7 mouse cellular contexts compared by ENCODE assay signal in genomic region chr9:63398611-63399462, GRCm38 (mm10). TPM values are rescaled to one million over a fixed set of nuclear protein-coding genes. Genes with fewer than 3 reads are reported as not detected.
DNase-seq lines count a peak whose midpoint lies in the region; ATAC-seq and TF ChIP-seq lines count a peak whose summit lies in the region.

2300009A05Rik (minus strand) TSS chr9:63399246.

- peak; percentile 82 for TF ChIP-seq POLR2A in small intestine, adult 2 months (IDR thresholded peaks at IDR 0.05; ENCODE audit: low read depth, low read length)

- intact Hi-C loops in left cerebral cortex, postnatal 4 days (cut with DNase I) = loop anchor here (5.0 to 10.0 kb wide), 2 partner anchors 116 to 252 kb away; partner anchors contain the start of gene Skor1

- H3K4me3 ChIP-seq in intestine, postnatal 0 days (ENCODE audit: low read depth, low read length) = peak within 1 kb of the TSS; percentile 84
- H3K4me3 ChIP-seq in midbrain, embryonic 12.5 days = peak within 1 kb of the TSS; percentile 90
- H3K4me3 ChIP-seq in small intestine, adult 2 months (ENCODE audit: low read depth, low read length) = peak within 1 kb of the TSS; percentile 78

- TF ChIP-seq CTCF in intestine, postnatal 0 days (IDR thresholded peaks at IDR 0.05; ENCODE audit: low read depth) = peak; percentile 64
- peak; percentile 5; the same call in 1 of the 2 replicates for TF ChIP-seq CTCF in small intestine, adult 2 months (IDR thresholded peaks at IDR 0.05; ENCODE audit: extremely low read depth, insufficient read length, insufficient replicate concordance, low read depth, low read length)

- peak within 1 kb of the TSS; percentile 96 for H3K4me2 ChIP-seq in intestine, postnatal 0 days (replicated peaks; ENCODE audit: low read depth)
- H3K4me2 ChIP-seq in midbrain, embryonic 12.5 days (replicated peaks) = peak within 1 kb of the TSS; percentile 91

- peak; percentile 99 for DNase-seq in adrenal gland, adult 2 months
- peak; percentile 84 for DNase-seq in embryo, embryonic 11.5 days (ENCODE audit: low read depth, low spot score)
- peak; percentile 91 to 93 for DNase-seq in gastrocnemius, postnatal 4 days (ENCODE audit: low spot score in 2 of 2)
- DNase-seq in left cerebral cortex, postnatal 4 days = peak; percentile 89

- H3K4me1 ChIP-seq in intestine, postnatal 0 days (replicated peaks; ENCODE audit: control insufficient read depth, insufficient read depth, low read length) = 0 out of 2 replicates have a peak, but pooled peaks cover 4% of the 10 kb centered on the region
- H3K4me1 ChIP-seq in midbrain, embryonic 12.5 days = peaks cover 11% of the 10 kb centered on the region
- peaks cover 3% of the 10 kb centered on the region; the same call in 1 of the 2 replicates for H3K4me1 ChIP-seq in small intestine, adult 2 months (ENCODE audit: control insufficient read depth, insufficient read depth, insufficient read length, low read length)

- no peaks in the 10 kb centered on the region for H3K27me3 ChIP-seq in intestine, postnatal 0 days (replicated peaks; ENCODE audit: control insufficient read depth, insufficient read depth, low read length)
- H3K27me3 ChIP-seq in midbrain, embryonic 12.5 days = no peaks in the 10 kb centered on the region
- no peaks in the 10 kb centered on the region for H3K27me3 ChIP-seq in small intestine, adult 2 months (ENCODE audit: control insufficient read depth, insufficient read depth, low read length)

- peak within 1 kb of the TSS; percentile 80 for H3K9ac ChIP-seq in intestine, postnatal 0 days (ENCODE audit: low read depth, low read length)
- H3K9ac ChIP-seq in midbrain, embryonic 12.5 days (replicated peaks) = peak within 1 kb of the TSS; percentile 85

- no peaks in the 10 kb centered on the region for H3K9me3 ChIP-seq in intestine, postnatal 0 days (ENCODE audit: control insufficient read depth)
- no peaks in the 10 kb centered on the region for H3K9me3 ChIP-seq in midbrain, embryonic 12.5 days

- WGBS in intestine, postnatal 0 days = under 1% methylated on average over 73 of the region's 74 CpGs
- under 1% methylated on average over 72 of the region's 74 CpGs for WGBS in midbrain, embryonic 12.5 days
- under 1% methylated on average over 74 of the region's 74 CpGs for whole genome bisulfite sequencing in small intestine, adult 2 months

- no peaks in the 10 kb centered on the region for H3K36me3 ChIP-seq in intestine, postnatal 0 days (ENCODE audit: control insufficient read depth, insufficient read depth)
- H3K36me3 ChIP-seq in midbrain, embryonic 12.5 days = no peaks in the 10 kb centered on the region
- peaks cover 3% of the 10 kb centered on the region; the same call in 1 of the 2 replicates for H3K36me3 ChIP-seq in small intestine, adult 2 months (ENCODE audit: control insufficient read depth, insufficient read depth, low read length)

- H3K27ac ChIP-seq in intestine, postnatal 0 days (ENCODE audit: low read depth, low read length) = peak within 1 kb of the TSS; percentile 81
- H3K27ac ChIP-seq in midbrain, embryonic 12.5 days (replicated peaks) = peak within 1 kb of the TSS; percentile 78
- peak within 1 kb of the TSS; percentile 85 for H3K27ac ChIP-seq in small intestine, adult 2 months (ENCODE audit: insufficient read depth, low read depth, low read length)

- ATAC-seq in intestine, postnatal 0 days = peak; percentile 99
- ATAC-seq in midbrain, embryonic 12.5 days (ENCODE audit: low FRiP score, low read depth) = peak; percentile 95

RNA-seq across cellular contexts. Expression of gene 2300009A05Rik, which starts in this region (rescaled TPM):
- total RNA-seq in adrenal gland, adult 2 months (2021) = 10 to 100 TPM; 43.3 to 50.5 TPM
- 228 and 230 TPM in 2 replicates for polyA plus RNA-seq in adrenal gland, adult 2 months (2012; rRNA removed)
- total RNA-seq in gastrocnemius, postnatal 4 days (2021) = 10 to 100 TPM; 17.1 to 27.1 TPM
- 81.9 and 85.3 TPM in 2 replicates for polyA plus RNA-seq in intestine, postnatal 0 days (2015; fragmentation: Nextera tagmentation; extraction: Ambion mirVana)
- total RNA-seq in left cerebral cortex, postnatal 4 days (2021) = 10 to 100 TPM; 21.5 to 24.5 TPM
- 46.3 and 50.3 TPM in 2 replicates for polyA plus RNA-seq in midbrain, embryonic 12.5 days (2016; fragmentation: Nextera tagmentation; extraction: Ambion mirVana)
- polyA plus RNA-seq in small intestine, adult 2 months (2012; rRNA removed) = 66.4 and 110 TPM in 2 replicates

Comparison
In these comparisons a context has a peak if more than half of its experiments do, and no peak if none do; other contexts are left out.
1. Peak in every context shown above with its lines: DNase-seq, ATAC-seq, H3K4me3 ChIP-seq and H3K27ac ChIP-seq.